Mouse (Mus musculus) liver, embryonic 14.5 days (tissue): ENCODE measurements at regions not wholly inside any gene's neighbourhood (a gene's known extent, or its start where the extent isn't known, plus 50 kb on each side); places are given as distances from the start of the nearest gene placed in this dataset.

Source experiments
- CTCF ChIP-seq: IDR thresholded peaks from 2 replicates; pipeline ENCODE4 v1.5.1; 2016; ENCODE audit warnings: antibody characterized with exemption, low read depth, control low read depth
- EP300 ChIP-seq: IDR thresholded peaks from 2 replicates; pipeline ENCODE4 v1.6.1; 2016; ENCODE audit warnings: antibody characterized with exemption, low read depth

GRCm38 (mm10) chr6:143288491-143289130 is 121.6 kb downstream of the Etnk1 start:
- no peak for TF ChIP-seq CTCF
- no peak for TF ChIP-seq EP300
